Mouse (Mus musculus) right cerebral cortex, postnatal 36 days (tissue): ENCODE measurements around the gene Tbx20.

Source experiments
- DNase-seq, 2 experiments: peaks; one replicate each; pipeline ENCODE4 v3.0.0; 2022; ENCODE audit warnings: low spot score in 2 of 2, mixed read lengths in 1 of 2

Gene Tbx20

GRCm38 (mm10) chr9:24774160-24774969, at the start of gene Tbx20:
Tbx20 (minus strand) TSS chr9:24774303.
- no peak for DNase-seq

- no peak for DNase-seq
Observed at GRCm38 (mm10) chr9:24818511-24818910, 44.4 kb upstream of the Tbx20 start.

DNA sequence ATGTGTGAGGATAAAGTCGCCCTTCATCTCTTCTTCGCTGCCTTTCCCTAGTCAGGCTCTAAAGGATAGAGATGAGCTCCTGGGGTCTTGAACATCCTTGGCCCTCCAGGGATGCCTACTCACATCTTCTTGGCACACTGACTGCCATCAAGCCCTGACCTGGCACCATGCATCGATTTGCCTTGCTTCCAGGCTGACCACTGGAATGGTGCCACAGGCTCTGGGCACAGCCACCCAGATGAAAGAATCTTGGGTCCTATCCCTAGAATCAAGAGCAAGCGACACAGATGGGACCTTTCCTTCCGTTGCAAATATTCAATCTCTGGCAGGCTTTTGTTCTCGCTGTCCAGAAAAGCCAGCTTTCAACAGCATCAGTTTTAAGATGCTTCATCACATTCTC, 38.4 kb upstream of the Tbx20 start:
- no peak for DNase-seq

DNA sequence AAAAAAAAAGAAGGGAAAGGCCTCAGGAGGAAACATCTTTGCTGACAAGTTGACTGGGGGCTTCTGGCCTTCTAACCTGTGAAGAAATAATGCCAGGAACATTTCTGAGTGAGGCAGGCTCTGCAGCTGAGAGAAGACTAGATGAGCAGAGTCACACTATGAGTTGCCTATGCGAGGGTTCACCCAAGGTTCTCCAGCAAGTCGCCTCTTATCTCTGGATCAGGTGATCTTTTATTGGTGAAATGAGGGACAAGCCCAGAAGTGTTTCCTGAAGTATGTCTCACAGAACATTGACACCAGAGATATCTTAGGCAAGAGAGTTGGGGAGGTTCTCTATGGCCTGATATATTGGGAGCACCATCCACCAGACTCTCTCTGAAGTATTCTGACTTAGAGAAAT, 18.0 kb upstream of the Tbx20 start:
- no peak for DNase-seq

GRCm38 (mm10) chr9:24789396-24789795, 15.3 kb upstream of the Tbx20 start:
- no peak for DNase-seq

DNA sequence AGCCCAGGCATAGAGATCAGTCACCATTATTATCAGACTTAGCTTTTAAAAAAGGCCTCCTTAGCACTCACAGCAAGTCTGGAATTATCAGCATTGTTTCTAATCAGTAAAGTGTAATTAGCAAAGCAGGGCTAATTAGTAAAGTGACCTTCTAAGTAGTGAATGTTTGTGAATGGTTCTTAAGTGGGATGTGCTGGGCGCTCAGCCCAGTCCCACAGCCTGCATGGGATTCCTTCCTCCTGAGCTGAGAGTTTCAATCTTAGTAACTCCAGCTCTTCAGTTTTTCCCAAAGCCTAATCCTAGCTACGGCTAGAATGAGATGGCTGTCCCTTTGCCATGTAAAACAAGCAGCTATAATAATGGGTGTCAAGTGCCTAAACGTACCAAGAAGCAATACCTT, 8.2 kb upstream of the Tbx20 start:
- DNase-seq: no peak

DNA sequence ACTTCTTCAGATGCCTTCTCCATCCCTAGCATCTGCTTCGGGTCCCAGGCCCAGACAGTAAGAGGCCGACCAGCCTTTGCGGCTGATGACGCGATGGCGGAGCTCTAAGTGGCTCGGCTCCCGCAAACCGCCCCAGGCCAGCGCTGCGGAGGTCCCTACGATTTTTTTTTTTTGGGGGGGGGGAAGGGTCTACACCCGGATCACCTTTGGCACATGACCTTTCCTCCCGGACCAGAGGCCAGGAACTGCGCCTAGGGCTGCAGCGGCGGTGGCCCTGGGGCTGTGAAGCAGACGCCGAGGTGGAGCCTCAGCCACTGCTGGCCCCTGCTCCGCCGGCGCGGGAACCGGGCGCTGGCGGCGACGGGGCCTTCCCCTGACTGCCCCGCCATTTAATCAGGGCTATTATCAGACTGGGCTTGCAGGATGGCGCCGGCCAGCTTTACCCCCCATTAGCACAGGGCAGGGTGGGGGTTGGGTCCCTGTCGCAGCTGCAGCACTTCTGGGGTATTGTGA, 6.9 kb upstream of the Tbx20 start:
- DNase-seq: no peak

DNA sequence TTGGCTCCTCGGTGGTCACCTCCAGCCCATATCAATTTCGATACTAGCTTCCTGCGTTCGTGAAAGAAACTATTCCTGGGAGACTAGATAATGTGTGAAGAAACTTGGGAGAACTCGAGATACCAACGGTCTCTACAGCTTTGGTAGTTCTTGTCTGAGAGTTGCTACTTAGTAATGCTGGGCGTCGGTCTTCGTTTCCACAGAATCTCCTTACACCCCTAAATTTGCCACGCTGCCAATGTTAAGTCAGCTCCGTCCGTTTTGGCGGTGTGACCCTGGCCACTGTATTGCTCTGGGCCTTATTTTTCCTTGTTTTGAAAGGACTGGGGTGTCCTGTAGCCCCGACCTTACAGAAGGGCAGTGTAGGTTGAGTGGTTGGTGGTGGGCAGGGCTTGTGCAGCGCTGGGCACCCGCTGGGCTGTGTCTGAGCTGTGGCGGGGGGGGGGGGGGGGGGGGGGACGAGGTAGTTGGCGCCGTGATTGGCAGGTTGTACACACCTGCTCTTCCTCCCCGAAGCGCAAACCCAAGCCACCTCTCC, 6.4 kb upstream of the Tbx20 start:
- DNase-seq: no peak

GRCm38 (mm10) chr9:24779975-24780374, 5.9 kb upstream of the Tbx20 start:
- DNase-seq: no peak

GRCm38 (mm10) chr9:24778571-24778970, 4.5 kb upstream of the Tbx20 start:
- no peak for DNase-seq

DNA sequence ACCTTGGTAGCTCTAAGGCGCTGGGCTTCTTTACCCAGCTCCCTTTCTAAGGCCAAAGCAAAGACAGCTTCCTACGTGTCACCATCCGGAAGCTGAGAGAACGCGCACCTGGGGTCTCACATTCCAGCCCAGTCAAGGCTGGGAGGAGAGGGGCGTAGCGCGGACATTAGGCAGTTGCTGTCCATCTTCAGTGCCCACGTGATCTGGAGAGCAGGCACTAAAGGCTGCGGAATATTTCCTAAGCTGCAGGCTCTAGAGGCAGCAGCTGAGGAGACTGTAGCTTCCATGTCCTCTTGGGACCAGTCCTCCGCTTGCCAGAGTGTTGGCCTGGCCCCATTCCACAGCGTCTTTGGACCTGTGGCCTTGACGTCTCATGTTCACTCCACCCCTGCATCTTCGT, 3.9 kb upstream of the Tbx20 start:
- DNase-seq: no peak

GRCm38 (mm10) chr9:24777176-24777895, 3.2 kb upstream of the Tbx20 start:
- DNase-seq: no peak

GRCm38 (mm10) chr9:24776487-24776886, 2.4 kb upstream of the Tbx20 start:
- DNase-seq: no peak

DNA sequence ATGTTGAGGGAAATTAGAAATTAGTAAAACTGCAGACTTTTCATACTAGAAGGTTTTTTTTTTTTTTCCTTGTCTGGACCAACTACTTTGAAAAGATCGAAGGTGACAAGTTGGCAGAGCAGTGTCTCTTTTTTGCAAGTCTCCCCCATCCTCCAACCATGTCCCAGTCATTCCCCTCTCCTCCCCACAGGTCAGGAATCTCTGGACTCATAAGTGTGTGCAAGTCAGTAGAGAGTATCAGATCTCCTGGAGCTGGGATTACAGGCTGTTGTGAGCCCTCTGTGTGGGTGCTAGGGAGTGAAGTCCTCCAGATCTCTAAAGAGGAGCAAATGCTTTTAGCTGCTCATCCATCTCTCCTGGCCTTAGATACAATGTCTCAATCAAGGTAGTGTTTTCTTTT, 1.5 kb upstream of the Tbx20 start:
- DNase-seq: no peak

- DNase-seq: no peak
Observed at GRCm38 (mm10) chr9:24775001-24775400, 898 bp upstream of the Tbx20 start.

GRCm38 (mm10) chr9:24773669-24774068, 434 bp downstream of the Tbx20 start:
- DNase-seq: no peak

- DNase-seq: no peak
Observed at GRCm38 (mm10) chr9:24773171-24773570, 932 bp downstream of the Tbx20 start.

DNA sequence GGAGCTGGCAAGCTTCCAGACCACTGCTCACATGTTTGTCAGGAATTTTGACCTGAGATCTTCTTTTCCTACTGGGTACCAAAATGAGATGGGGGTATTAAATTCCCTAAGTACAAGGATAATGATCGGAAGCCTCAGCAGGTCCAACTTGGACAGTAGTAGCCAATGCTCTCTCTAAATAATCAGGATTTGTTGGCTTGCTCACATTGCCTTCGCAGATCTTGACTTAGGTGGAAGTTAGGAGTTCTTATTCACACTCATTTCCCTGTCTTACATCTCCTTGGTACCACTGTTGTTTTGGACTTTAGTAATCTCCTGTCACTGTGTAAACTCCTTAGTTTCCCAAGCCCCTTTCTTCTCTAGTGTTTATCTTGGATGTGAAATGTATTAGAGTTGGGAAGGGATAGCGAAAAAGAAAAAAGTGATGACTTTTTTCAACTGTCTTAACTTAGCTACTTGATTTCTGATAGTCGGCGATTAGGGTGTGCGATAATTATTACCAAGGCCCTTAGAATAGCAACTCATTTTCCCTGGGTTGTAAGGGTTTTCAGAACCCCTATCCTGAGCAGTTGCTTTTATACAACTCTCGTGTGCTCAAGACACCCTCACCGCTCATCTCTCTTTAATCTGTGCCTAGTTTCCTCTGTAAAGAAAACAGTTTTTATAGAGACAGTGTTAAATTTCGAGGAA, 1.5 kb downstream of the Tbx20 start:
- DNase-seq: no peak

DNA sequence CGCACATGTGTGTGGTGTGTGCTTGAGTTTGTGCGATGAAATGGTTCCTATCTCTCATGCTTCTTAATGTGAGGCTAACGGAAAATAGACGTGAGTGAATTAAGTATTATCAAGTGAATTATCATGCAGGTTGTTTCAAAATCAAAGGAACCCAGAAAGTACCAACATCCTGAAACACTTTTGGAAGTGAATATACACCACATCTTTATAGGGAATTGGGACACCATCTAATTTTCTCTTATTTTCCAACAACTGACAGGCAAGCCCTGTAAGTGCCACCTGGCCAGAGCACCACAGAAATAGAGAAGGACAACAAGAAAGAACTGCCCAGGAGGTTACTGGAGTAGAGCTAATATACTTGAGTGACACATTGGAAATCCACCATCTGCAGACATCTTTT, 2.4 kb downstream of the Tbx20 start:
- DNase-seq: no peak

DNA sequence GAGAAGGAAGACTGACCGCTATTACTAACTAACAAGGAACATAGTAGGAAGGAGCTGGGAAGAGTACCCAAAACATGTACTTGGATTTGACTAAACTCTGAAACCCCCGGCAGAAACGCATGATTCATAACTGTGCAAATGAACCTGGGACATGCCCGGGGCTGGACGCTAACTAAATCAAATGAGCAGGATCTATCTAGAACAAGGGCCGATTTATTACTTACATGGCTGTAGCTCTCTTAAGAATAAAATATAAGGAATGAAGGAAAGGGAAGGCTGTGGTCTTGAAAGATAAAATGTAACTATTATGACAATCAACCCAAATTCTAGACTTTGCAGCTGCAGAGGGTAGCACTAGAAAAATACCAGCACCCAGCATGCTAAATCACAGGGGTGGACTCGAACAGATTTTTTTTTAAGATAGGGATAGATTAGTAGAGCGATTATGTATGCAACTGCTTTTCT, 3.1 kb downstream of the Tbx20 start:
- DNase-seq: no peak

GRCm38 (mm10) chr9:24770149-24770940, 3.8 kb downstream of the Tbx20 start:
- DNase-seq: no peak
